In genomic region chr16:18383045-18383726, GRCm38 (mm10) we compare ENCODE assay signal across 8 mouse cellular contexts. TPM values are rescaled to one million over a fixed set of nuclear protein-coding genes. Genes with fewer than 3 reads are reported as not detected.
DNase-seq lines count a peak whose midpoint lies in the region; ATAC-seq and TF ChIP-seq lines count a peak whose summit lies in the region.

No protein-coding gene starts in this region.

- no peak overlapping the region for H3K4me2 ChIP-seq in kidney, embryonic 14.5 days (replicated peaks; ENCODE audit: low read depth, low read length)
- H3K4me2 ChIP-seq in hindbrain, postnatal 0 days (ENCODE audit: low read depth, low read length), result no peak overlapping the region

- 48% methylated on average over 9 of the region's 9 CpGs for WGBS in kidney, adult 2 months
- 79% methylated on average over 9 of the region's 9 CpGs for WGBS in kidney, embryonic 14.5 days
- 67% methylated on average over 9 of the region's 9 CpGs for WGBS in hindbrain, postnatal 0 days

- no peaks in the 10 kb centered on the region for H3K9me3 ChIP-seq in kidney, embryonic 14.5 days (ENCODE audit: control insufficient read depth, low read length)
- no peaks in the 10 kb centered on the region for H3K9me3 ChIP-seq in ES-E14 (ENCODE audit: control insufficient read depth, insufficient read depth, low read depth, low read length)
- no peaks in the 10 kb centered on the region for H3K9me3 ChIP-seq in hindbrain, postnatal 0 days (ENCODE audit: low read length)

- H3K27me3 ChIP-seq in kidney, adult 2 months (replicated peaks; ENCODE audit: control insufficient read depth, insufficient read depth, low read length), result no peaks in the 10 kb centered on the region
- H3K27me3 ChIP-seq in kidney, embryonic 14.5 days (ENCODE audit: control insufficient read depth, insufficient read depth, low read length), result no peaks in the 10 kb centered on the region
- no peaks in the 10 kb centered on the region for H3K27me3 ChIP-seq in hindbrain, postnatal 0 days (ENCODE audit: insufficient read depth, low read length)

- H3K4me1 ChIP-seq in kidney, adult 2 months (ENCODE audit: control insufficient read depth, insufficient read depth, low read length), result peaks cover 35% of the 10 kb centered on the region
- H3K4me1 ChIP-seq in kidney, embryonic 14.5 days (ENCODE audit: control insufficient read depth, insufficient read depth, low read length), result peaks cover 29% of the 10 kb centered on the region
- H3K4me1 ChIP-seq in ES-E14 (ENCODE audit: control insufficient read depth in 2 of 2, insufficient read depth in 2 of 2, low read length in 2 of 2, poor library complexity in 1 of 2), result peaks cover 12 to 39% of the 10 kb centered on the region in 2 experiments; a peak in 3 of 4 replicates
- peaks cover 41% of the 10 kb centered on the region for H3K4me1 ChIP-seq in hindbrain, postnatal 0 days (ENCODE audit: insufficient read depth, low read length)

- peak overlapping the region; percentile 73 for H3K27ac ChIP-seq in kidney, adult 2 months (ENCODE audit: insufficient read depth, low read depth, low read length)
- H3K27ac ChIP-seq in kidney, embryonic 14.5 days (ENCODE audit: low read depth, low read length), result no peak overlapping the region
- peak overlapping the region; percentile 22; the same call in 1 of the 2 replicates for H3K27ac ChIP-seq in ES-E14 (ENCODE audit: insufficient read depth, low read depth, low read length, poor library complexity, severe bottlenecking)
- H3K27ac ChIP-seq in hindbrain, postnatal 0 days, result 0 out of 2 replicates have a peak overlapping the region, but pooled peaks have one; percentile 41

- in situ Hi-C loops in ES-E14 (cut with MboI; ENCODE audit: low sequenced_read_pairs in 2 of 2, unreplicated experiment in 2 of 2), result no loop called here

- H3K4me3 ChIP-seq in kidney, adult 2 months (ENCODE audit: insufficient read depth, low read depth, low read length), result no peak overlapping the region
- no peak overlapping the region for H3K4me3 ChIP-seq in kidney, embryonic 14.5 days (ENCODE audit: low read length)
- H3K4me3 ChIP-seq in ES-E14 (ENCODE audit: insufficient read depth in 1 of 2, low read depth in 1 of 2, low read length in 2 of 2, poor library complexity in 1 of 2, severe bottlenecking in 1 of 2), result no peak overlapping the region
- H3K4me3 ChIP-seq in hindbrain, postnatal 0 days (ENCODE audit: low read length), result no peak overlapping the region

- no peak overlapping the region for H3K9ac ChIP-seq in kidney, embryonic 14.5 days (ENCODE audit: low read depth, low read length)
- H3K9ac ChIP-seq in ES-E14 (ENCODE audit: insufficient read depth, low read depth, low read length, poor library complexity, severe bottlenecking), result no peak overlapping the region
- no peak overlapping the region for H3K9ac ChIP-seq in hindbrain, postnatal 0 days (replicated peaks; ENCODE audit: low read length)

- H3K36me3 ChIP-seq in kidney, adult 2 months (ENCODE audit: control insufficient read depth, insufficient read depth, low read length), result no peaks in the 10 kb centered on the region
- H3K36me3 ChIP-seq in kidney, embryonic 14.5 days (ENCODE audit: control insufficient read depth, insufficient read depth, low read length), result no peaks in the 10 kb centered on the region
- H3K36me3 ChIP-seq in ES-E14 (ENCODE audit: control insufficient read depth, insufficient read depth, low read length, poor library complexity, severe bottlenecking), result no peaks in the 10 kb centered on the region
- no peaks in the 10 kb centered on the region for H3K36me3 ChIP-seq in hindbrain, postnatal 0 days (ENCODE audit: insufficient read depth, low read length)

- no peak for TF ChIP-seq POLR2A in kidney, adult 2 months (IDR thresholded peaks at IDR 0.05; ENCODE audit: low read depth, low read length)

- TF ChIP-seq CTCF in kidney, adult 2 months (conservative IDR thresholded peaks at IDR 0.05; ENCODE audit: insufficient read depth, insufficient read length, low read depth, low read length), result no peak
- TF ChIP-seq CTCF in hindbrain, postnatal 0 days (IDR thresholded peaks at IDR 0.05; ENCODE audit: low read depth), result no peak

- peak; percentile 77 for DNase-seq in kidney, adult 2 months
- no peak for DNase-seq in ES-E14 (ENCODE audit: low read depth, low spot score)
- DNase-seq in cerebellum, adult 11-12 months, result peak; percentile 78
- no peak for DNase-seq in hindbrain, postnatal 0 days (ENCODE audit: low spot score)
- DNase-seq in gastrocnemius, adult 18-20 months (ENCODE audit: low spot score), result no peak
- DNase-seq in frontal cortex, postnatal 10 days (ENCODE audit: low spot score in 2 of 2), result no peak
- no peak for DNase-seq in embryo, embryonic 10.5 days (ENCODE audit: low spot score)

- no peak for ATAC-seq in kidney, embryonic 14.5 days (ENCODE audit: low FRiP score, low TSS enrichment)
- no peak for ATAC-seq in hindbrain, postnatal 0 days

TF ChIP-seq in ES-E14, 5 proteins besides CTCF, POLR2A, EP300 and RAD21:
- no peak for TF ChIP-seq HCFC1 (IDR thresholded peaks at IDR 0.05; ENCODE audit: borderline replicate concordance, insufficient read depth, low read length)
- TF ChIP-seq MAFK (IDR thresholded peaks at IDR 0.05; ENCODE audit: insufficient read depth, low read depth, low read length), result no peak
- TF ChIP-seq ZC3H11A (IDR thresholded peaks at IDR 0.05; ENCODE audit: borderline replicate concordance, low read depth, low read length), result no peak
- TF ChIP-seq ZNF384 (IDR thresholded peaks at IDR 0.05; ENCODE audit: low read depth, low read length), result no peak
- no peak for TF ChIP-seq CHD2 (IDR thresholded peaks at IDR 0.05; ENCODE audit: low read depth, low read length)

RNA-seq across cellular contexts. Expression of gene Arvcf, which starts 35.2 kb away (rescaled TPM):
- polyA plus RNA-seq in kidney, adult 2 months (2012; rRNA removed), result 94.2 and 98.5 TPM in 2 replicates
- 16.3 and 27.0 TPM in 2 replicates for polyA plus RNA-seq in kidney, embryonic 14.5 days (2014; fragmentation: Nextera tagmentation; extraction: Ambion mirVana)
- total RNA-seq in ES-E14 (2012; rRNA removed), result 48.0 and 60.1 TPM in 2 replicates
- total RNA-seq in hindbrain, postnatal 0 days (2014; rRNA removed), result 168 and 180 TPM in 2 replicates
- polyA plus RNA-seq in hindbrain, postnatal 0 days (2015; fragmentation: Nextera tagmentation; extraction: Ambion mirVana), result 46.3 and 48.9 TPM in 2 replicates
- total RNA-seq in gastrocnemius, adult 18-20 months (2021), result 1 to 10 TPM; 7.7 to 8.4 TPM

RNA-seq across cellular contexts. Expression of gene Tango2, which starts 35.3 kb away (rescaled TPM):
- 147 and 158 TPM in 2 replicates for polyA plus RNA-seq in kidney, adult 2 months (2012; rRNA removed)
- 19.8 and 20.0 TPM in 2 replicates for polyA plus RNA-seq in kidney, embryonic 14.5 days (2014; fragmentation: Nextera tagmentation; extraction: Ambion mirVana)
- 10.0 and 10.4 TPM in 2 replicates for total RNA-seq in ES-E14 (2012; rRNA removed)
- 43.5 and 63.3 TPM in 2 replicates for total RNA-seq in hindbrain, postnatal 0 days (2014; rRNA removed)
- polyA plus RNA-seq in hindbrain, postnatal 0 days (2015; fragmentation: Nextera tagmentation; extraction: Ambion mirVana), result 95.6 and 99.2 TPM in 2 replicates
- 10 to 100 TPM; 42.5 to 54.5 TPM for total RNA-seq in gastrocnemius, adult 18-20 months (2021)

RNA-seq across cellular contexts. Expression of gene Txnrd2, which starts 43.0 kb away (rescaled TPM):
- polyA plus RNA-seq in kidney, adult 2 months (2012; rRNA removed), result 35.2 and 39.1 TPM in 2 replicates
- polyA plus RNA-seq in kidney, embryonic 14.5 days (2014; fragmentation: Nextera tagmentation; extraction: Ambion mirVana), result 21.9 and 23.6 TPM in 2 replicates
- total RNA-seq in ES-E14 (2012; rRNA removed), result 7.9 and 8.4 TPM in 2 replicates
- total RNA-seq in hindbrain, postnatal 0 days (2014; rRNA removed), result 17.9 and 23.1 TPM in 2 replicates
- 37.6 and 41.8 TPM in 2 replicates for polyA plus RNA-seq in hindbrain, postnatal 0 days (2015; fragmentation: Nextera tagmentation; extraction: Ambion mirVana)
- 10 to 100 TPM; 19.8 to 20.8 TPM for total RNA-seq in gastrocnemius, adult 18-20 months (2021)

RNA-seq across cellular contexts. Expression of gene Comt, which starts 43.5 kb away (rescaled TPM):
- polyA plus RNA-seq in kidney, adult 2 months (2012; rRNA removed), result 519 and 582 TPM in 2 replicates
- 78.7 and 89.0 TPM in 2 replicates for polyA plus RNA-seq in kidney, embryonic 14.5 days (2014; fragmentation: Nextera tagmentation; extraction: Ambion mirVana)
- 40.1 and 41.0 TPM in 2 replicates for total RNA-seq in ES-E14 (2012; rRNA removed)
- 82.8 and 88.9 TPM in 2 replicates for total RNA-seq in hindbrain, postnatal 0 days (2014; rRNA removed)
- polyA plus RNA-seq in hindbrain, postnatal 0 days (2015; fragmentation: Nextera tagmentation; extraction: Ambion mirVana), result 94.3 and 102 TPM in 2 replicates
- total RNA-seq in gastrocnemius, adult 18-20 months (2021), result 10 to 100 TPM; 37.3 to 41.0 TPM

Comparison
In these comparisons a context has a peak if more than half of its experiments do, and no peak if none do; other contexts are left out.
1. DNase-seq: peak in kidney, adult 2 months (single experiment) and cerebellum, adult 11-12 months (single experiment); none in ES-E14 (single experiment), hindbrain, postnatal 0 days (single experiment), gastrocnemius, adult 18-20 months (single experiment), frontal cortex, postnatal 10 days (0 of 2) and embryo, embryonic 10.5 days (single experiment).